Mouse (Mus musculus) frontal cortex, adult (tissue): ENCODE measurements around the gene Ralgps2.

Experiments
- ATAC-seq: cut with Nextera tagmentation; 2 replicates; pipeline ENCODE4 v1.9.2; 2017; ENCODE audit warnings: mild to moderate bottlenecking, moderate library complexity, mixed read lengths; ENCODE audit not compliant: low TSS enrichment

Ralgps2 gene

GRCm38 (mm10) chr1:156955926-156956760, 16.7 kb upstream of the Ralgps2 start:
- ATAC-seq = no peak

- ATAC-seq = no peak
Measured at GRCm38 (mm10) chr1:156954216-156954615, 14.8 kb upstream of the Ralgps2 start.

- ATAC-seq = no peak
Measured at GRCm38 (mm10) chr1:156950354-156950753, 10.9 kb upstream of the Ralgps2 start.

GRCm38 (mm10) chr1:156940584-156940983, 1.2 kb upstream of the Ralgps2 start:
- no peak for ATAC-seq

GRCm38 (mm10) chr1:156940142-156940522, 706 bp upstream of the Ralgps2 start:
- ATAC-seq = 0 out of 2 replicates have a peak, but pooled peaks have one; percentile 16

GRCm38 (mm10) chr1:156938705-156939242, 652 bp downstream of the Ralgps2 start:
- peak; percentile 76 for ATAC-seq

- ATAC-seq = no peak
Measured at GRCm38 (mm10) chr1:156937436-156937835, 2.0 kb downstream of the Ralgps2 start.

- no peak for ATAC-seq
Measured at GRCm38 (mm10) chr1:156933712-156934111, 5.7 kb downstream of the Ralgps2 start.

GRCm38 (mm10) chr1:156932036-156932774, 7.2 kb downstream of the Ralgps2 start:
- ATAC-seq = no peak

- no peak for ATAC-seq
Measured at GRCm38 (mm10) chr1:156931106-156931870, 8.1 kb downstream of the Ralgps2 start.

- ATAC-seq = no peak
Measured at GRCm38 (mm10) chr1:156930263-156930662, 9.2 kb downstream of the Ralgps2 start.

GRCm38 (mm10) chr1:156928255-156928654, 11.2 kb downstream of the Ralgps2 start:
- no peak for ATAC-seq

- no peak for ATAC-seq
Measured at GRCm38 (mm10) chr1:156923511-156923910, 15.9 kb downstream of the Ralgps2 start.

- no peak for ATAC-seq
Measured at GRCm38 (mm10) chr1:156922921-156923320, 16.5 kb downstream of the Ralgps2 start.

GRCm38 (mm10) chr1:156921290-156921994, 18.0 kb downstream of the Ralgps2 start:
- peak; percentile 59 for ATAC-seq

- ATAC-seq = peak; percentile 79
Measured at GRCm38 (mm10) chr1:156917460-156917859, 22.0 kb downstream of the Ralgps2 start.

- no peak for ATAC-seq
Measured at GRCm38 (mm10) chr1:156916361-156916760, 23.1 kb downstream of the Ralgps2 start.

GRCm38 (mm10) chr1:156914942-156915341, 24.5 kb downstream of the Ralgps2 start:
- ATAC-seq = no peak

GRCm38 (mm10) chr1:156913190-156913589, 26.2 kb downstream of the Ralgps2 start:
- ATAC-seq = no peak

- ATAC-seq = no peak
Measured at GRCm38 (mm10) chr1:156910948-156911347, 28.5 kb downstream of the Ralgps2 start.

- no peak for ATAC-seq
Measured at GRCm38 (mm10) chr1:156909866-156910265, 29.6 kb downstream of the Ralgps2 start.
